Mouse (Mus musculus): ENCODE data around the gene Abca1. TPM values are rescaled to one million over a fixed set of nuclear protein-coding genes. Genes with fewer than 3 reads are reported as not detected.

Abca1 gene
- polyA plus RNA-seq, 1 experiment from 2014 or later: 3.6 TPM

- Histone ChIP-seq H3K4me3 (no peak overlapping the region), H3K27me3 (replicated peaks) (no peaks in the 10 kb centered on the region), H3K4me1 (no peaks in the 10 kb centered on the region), H3K9me3 (no peaks in the 10 kb centered on the region), H3K4me2 (no peak overlapping the region), H3K36me3 (peaks cover 61% of the 10 kb centered on the region), H3K27ac (replicated peaks) (no peak overlapping the region), H3K9ac (no peak overlapping the region)
- no peak for ATAC-seq (ENCODE audit: extremely low read depth, insufficient number of reproducible peaks, low FRiP score, low TSS enrichment)
- WGBS: 83% methylated on average over 2 of the region's 2 CpGs
These were observed 76.6 kb downstream of the Abca1 start for GRCm38 (mm10) chr4:53083071-53083470.

GRCm38 (mm10) chr4:53082451-53082850 is 77.2 kb downstream of the Abca1 start:
- H3K36me3 ChIP-seq: peaks cover 67% of the 10 kb centered on the region
- H3K4me1 ChIP-seq: no peaks in the 10 kb centered on the region
- no peaks in the 10 kb centered on the region for H3K9me3 ChIP-seq
- H3K27ac ChIP-seq (replicated peaks): no peak overlapping the region
- no peaks in the 10 kb centered on the region for H3K27me3 ChIP-seq (replicated peaks)
- 73% methylated on average over 7 of the region's 7 CpGs for WGBS
- no peak overlapping the region for H3K4me2 ChIP-seq
- no peak for ATAC-seq (ENCODE audit: extremely low read depth, insufficient number of reproducible peaks, low FRiP score, low TSS enrichment)
- no peak overlapping the region for H3K4me3 ChIP-seq
- no peak overlapping the region for H3K9ac ChIP-seq

GRCm38 (mm10) chr4:53081851-53082250 is 77.8 kb downstream of the Abca1 start:
- WGBS: 84% methylated on average over 11 of the region's 11 CpGs

GRCm38 (mm10) chr4:53080290-53080689 is 79.4 kb downstream of the Abca1 start:
- H3K9me3 ChIP-seq: no peaks in the 10 kb centered on the region
- no peak overlapping the region for H3K27ac ChIP-seq (replicated peaks)
- H3K27me3 ChIP-seq (replicated peaks): no peaks in the 10 kb centered on the region
- ATAC-seq (ENCODE audit: extremely low read depth, insufficient number of reproducible peaks, low FRiP score, low TSS enrichment): no peak
- H3K9ac ChIP-seq: no peak overlapping the region
- H3K4me1 ChIP-seq: no peaks in the 10 kb centered on the region
- no peak overlapping the region for H3K4me2 ChIP-seq
- 72% methylated on average over 3 of the region's 3 CpGs for WGBS
- H3K36me3 ChIP-seq: peaks cover 81% of the 10 kb centered on the region
- H3K4me3 ChIP-seq: no peak overlapping the region

More at GRCm38 (mm10) chr4:53081851-53082250, 77.8 kb downstream of the Abca1 start:
- Histone ChIP-seq H3K27ac (replicated peaks) (no peak overlapping the region), H3K9ac (no peak overlapping the region), H3K4me1 (no peaks in the 10 kb centered on the region), H3K27me3 (replicated peaks) (no peaks in the 10 kb centered on the region), H3K9me3 (no peaks in the 10 kb centered on the region), H3K36me3 (peaks cover 73% of the 10 kb centered on the region), H3K4me3 (no peak overlapping the region), H3K4me2 (no peak overlapping the region)
- no peak for ATAC-seq (ENCODE audit: extremely low read depth, insufficient number of reproducible peaks, low FRiP score, low TSS enrichment)

GRCm38 (mm10) chr4:53078793-53079310 is 80.8 kb downstream of the Abca1 start:
- Histone ChIP-seq H3K4me1 (no peaks in the 10 kb centered on the region), H3K4me2 (no peak overlapping the region), H3K27ac (replicated peaks) (no peak overlapping the region), H3K4me3 (no peak overlapping the region), H3K9me3 (no peaks in the 10 kb centered on the region), H3K9ac (no peak overlapping the region), H3K36me3 (peaks cover 81% of the 10 kb centered on the region), H3K27me3 (replicated peaks) (no peaks in the 10 kb centered on the region)
- WGBS: 70% methylated on average over 2 of the region's 2 CpGs
- ATAC-seq (ENCODE audit: extremely low read depth, insufficient number of reproducible peaks, low FRiP score, low TSS enrichment): no peak

- 81% methylated on average over 4 of the region's 4 CpGs for WGBS
- H3K4me1 ChIP-seq: no peaks in the 10 kb centered on the region
- H3K27me3 ChIP-seq (replicated peaks): no peaks in the 10 kb centered on the region
- no peak overlapping the region for H3K4me3 ChIP-seq
- H3K27ac ChIP-seq (replicated peaks): no peak overlapping the region
- ATAC-seq (ENCODE audit: extremely low read depth, insufficient number of reproducible peaks, low FRiP score, low TSS enrichment): no peak
- H3K9ac ChIP-seq: no peak overlapping the region
- peaks cover 83% of the 10 kb centered on the region for H3K36me3 ChIP-seq
- H3K4me2 ChIP-seq: no peak overlapping the region
- H3K9me3 ChIP-seq: no peaks in the 10 kb centered on the region
These were observed 82.8 kb downstream of the Abca1 start for GRCm38 (mm10) chr4:53076788-53077350.

- no peak overlapping the region for H3K27ac ChIP-seq (replicated peaks)
- H3K36me3 ChIP-seq: peaks cover 83% of the 10 kb centered on the region
These were observed 86.7 kb downstream of the Abca1 start for GRCm38 (mm10) chr4:53073025-53073424.

GRCm38 (mm10) chr4:53062301-53063008 is 97.2 kb downstream of the Abca1 start:
- WGBS: 80% methylated on average over 7 of the region's 7 CpGs
- no peak for ATAC-seq (ENCODE audit: extremely low read depth, insufficient number of reproducible peaks, low FRiP score, low TSS enrichment)
- H3K4me1 ChIP-seq: no peaks in the 10 kb centered on the region
- H3K27me3 ChIP-seq (replicated peaks): no peaks in the 10 kb centered on the region
- no peak overlapping the region for H3K4me3 ChIP-seq
- peaks cover 67% of the 10 kb centered on the region for H3K36me3 ChIP-seq
- H3K9ac ChIP-seq: no peak overlapping the region
- H3K4me2 ChIP-seq: no peak overlapping the region
- H3K27ac ChIP-seq (replicated peaks): no peak overlapping the region
- H3K9me3 ChIP-seq: no peaks in the 10 kb centered on the region; the same call in 1 of the 2 replicates

More at GRCm38 (mm10) chr4:53073025-53073424, 86.7 kb downstream of the Abca1 start:
- Histone ChIP-seq H3K4me3 (no peak overlapping the region), H3K4me1 (no peaks in the 10 kb centered on the region), H3K9me3 (no peaks in the 10 kb centered on the region), H3K27me3 (replicated peaks) (no peaks in the 10 kb centered on the region), H3K9ac (no peak overlapping the region), H3K4me2 (no peak overlapping the region)
- 79% methylated on average over 7 of the region's 7 CpGs for WGBS
- ATAC-seq (ENCODE audit: extremely low read depth, insufficient number of reproducible peaks, low FRiP score, low TSS enrichment): no peak

GRCm38 (mm10) chr4:53046238-53047022 is 113.3 kb downstream of the Abca1 start:
- 56% methylated on average over 9 of the region's 9 CpGs for WGBS
- no peak overlapping the region for H3K4me2 ChIP-seq
- ATAC-seq (ENCODE audit: extremely low read depth, insufficient number of reproducible peaks, low FRiP score, low TSS enrichment): no peak

GRCm38 (mm10) chr4:53045807-53046206 is 113.9 kb downstream of the Abca1 start:
- Histone ChIP-seq H3K27me3 (replicated peaks) (no peaks in the 10 kb centered on the region), H3K4me1 (peaks cover 5% of the 10 kb centered on the region), H3K27ac (replicated peaks) (no peak overlapping the region), H3K9me3 (no peaks in the 10 kb centered on the region), H3K9ac (no peak overlapping the region), H3K4me3 (no peak overlapping the region), H3K4me2 (no peak overlapping the region), H3K36me3 (peaks cover 63% of the 10 kb centered on the region)
- ATAC-seq (ENCODE audit: extremely low read depth, insufficient number of reproducible peaks, low FRiP score, low TSS enrichment): no peak
- 83% methylated on average over 7 of the region's 7 CpGs for WGBS

More at GRCm38 (mm10) chr4:53046238-53047022, 113.3 kb downstream of the Abca1 start:
- Histone ChIP-seq H3K9me3 (no peaks in the 10 kb centered on the region), H3K27ac (replicated peaks) (no peak overlapping the region), H3K4me3 (no peak overlapping the region), H3K36me3 (peaks cover 63% of the 10 kb centered on the region), H3K27me3 (replicated peaks) (no peaks in the 10 kb centered on the region), H3K9ac (no peak overlapping the region), H3K4me1 (peaks cover 5% of the 10 kb centered on the region)

- Histone ChIP-seq H3K9me3 (no peaks in the 10 kb centered on the region), H3K27me3 (replicated peaks) (no peaks in the 10 kb centered on the region), H3K27ac (replicated peaks) (no peak overlapping the region), H3K4me3 (no peak overlapping the region), H3K36me3 (peaks cover 54% of the 10 kb centered on the region), H3K4me2 (no peak overlapping the region), H3K4me1 (peaks cover 5% of the 10 kb centered on the region), H3K9ac (no peak overlapping the region)
- 73% methylated on average over 8 of the region's 8 CpGs for WGBS
- no peak for ATAC-seq (ENCODE audit: extremely low read depth, insufficient number of reproducible peaks, low FRiP score, low TSS enrichment)
These were observed 115.9 kb downstream of the Abca1 start for GRCm38 (mm10) chr4:53043819-53044218.

All from heart, embryonic 13.5 days (tissue).